Mouse (Mus musculus): ENCODE results near the gene Adck1.

DNA sequence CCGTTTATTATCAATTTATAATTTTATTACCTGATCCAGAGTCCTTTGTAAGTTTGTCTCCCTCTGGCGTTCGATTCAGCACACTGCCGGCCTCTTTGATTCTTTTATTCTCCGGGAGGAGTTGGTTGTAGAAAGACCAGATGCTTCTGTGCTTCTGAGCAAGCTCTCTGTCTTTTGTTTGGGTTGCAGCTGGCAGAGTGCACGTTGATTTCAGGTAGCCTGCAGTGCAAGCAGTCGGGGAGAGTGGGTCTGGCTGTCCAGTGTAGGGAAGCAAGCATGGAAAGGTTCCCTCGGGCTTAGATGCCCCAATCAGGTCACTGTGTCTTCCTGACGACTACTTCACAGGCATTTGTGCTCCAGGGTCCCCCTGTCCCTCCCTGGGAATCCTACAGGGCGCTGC, 16.5 kb downstream of the Adck1 start:
- TF ChIP-seq CTCF (IDR thresholded peaks at IDR 0.05 in 2 of 3, conservative IDR thresholded peaks at IDR 0.05 in 1 of 3; ENCODE audit: control insufficient read depth in 1 of 3, insufficient read depth in 1 of 3, low read depth in 2 of 3, low read length in 3 of 3, poor library complexity in 1 of 3, severe bottlenecking in 1 of 3) = peak in 2 of 3 experiments; percentile 43 to 51; a peak in 4 of 6 replicates
- no peak for TF ChIP-seq MYC (IDR thresholded peaks at IDR 0.05; ENCODE audit: low read depth, low read length)
- TF ChIP-seq ELF1 (IDR thresholded peaks at IDR 0.05; ENCODE audit: low read depth, low read length) = no peak
- no peak for TF ChIP-seq ZNF384 (IDR thresholded peaks at IDR 0.05; ENCODE audit: low read depth, low read length)
- no peak for TF ChIP-seq POLR2A (IDR thresholded peaks at IDR 0.05; ENCODE audit: control insufficient read depth in 1 of 2, insufficient read depth in 1 of 2, low read depth in 1 of 2, low read length in 2 of 2, poor library complexity in 1 of 2)
